ENCODE assay signal across 24 mouse cellular contexts in genomic region chr14:28293921-28294320, GRCm38 (mm10).
"Had no signal": no experiment of that assay in that cellular context is flagged by ENCODE, and none has a peak within 500 bp of the region (broad histone marks: within the 10 kb centered on the region; RNA-seq: fewer than 3 reads in every experiment).

No protein-coding gene starts in this region.

- H3K36me3 ChIP-seq: heart, embryonic 10.5 days; heart, embryonic 13.5 days; heart, embryonic 15.5 days; hindbrain, embryonic 13.5 days; hindbrain, embryonic 15.5 days; kidney, embryonic 15.5 days; limb, embryonic 13.5 days; limb, embryonic 15.5 days; liver, embryonic 12.5 days had no signal

- H3K4me1 ChIP-seq: hindbrain, embryonic 13.5 days; hindbrain, embryonic 15.5 days; liver, embryonic 12.5 days had no signal

- H3K9ac ChIP-seq: heart, embryonic 13.5 days; heart, embryonic 15.5 days; hindbrain, embryonic 13.5 days; hindbrain, embryonic 15.5 days; kidney, embryonic 15.5 days; limb, embryonic 13.5 days; limb, embryonic 15.5 days; liver, embryonic 12.5 days had no signal

- H3K27ac ChIP-seq: heart, embryonic 13.5 days; heart, embryonic 15.5 days; hindbrain, embryonic 13.5 days; hindbrain, embryonic 15.5 days; hindbrain, postnatal 0 days; kidney, embryonic 15.5 days; kidney, postnatal 0 days; limb, embryonic 13.5 days; limb, embryonic 15.5 days; liver, embryonic 12.5 days had no signal

- H3K9me3 ChIP-seq: heart, embryonic 10.5 days; heart, embryonic 13.5 days; heart, embryonic 15.5 days; hindbrain, embryonic 13.5 days; hindbrain, embryonic 15.5 days; kidney, embryonic 15.5 days; limb, embryonic 13.5 days; limb, embryonic 15.5 days; liver, embryonic 12.5 days had no signal

- H3K27me3 ChIP-seq: heart, embryonic 13.5 days; hindbrain, embryonic 13.5 days; hindbrain, embryonic 15.5 days; limb, embryonic 15.5 days; liver, embryonic 12.5 days had no signal

- H3K4me3 ChIP-seq: heart, embryonic 10.5 days; heart, embryonic 13.5 days; heart, embryonic 15.5 days; hindbrain, embryonic 13.5 days; hindbrain, embryonic 15.5 days; kidney, embryonic 15.5 days; limb, embryonic 13.5 days; limb, embryonic 15.5 days; liver, embryonic 12.5 days had no signal

- H3K4me2 ChIP-seq: heart, embryonic 13.5 days; heart, embryonic 15.5 days; hindbrain, embryonic 13.5 days; hindbrain, embryonic 15.5 days; kidney, embryonic 15.5 days; limb, embryonic 13.5 days; limb, embryonic 15.5 days; liver, embryonic 12.5 days had no signal

- ATAC-seq: hindbrain, postnatal 0 days; intestine, embryonic 16.5 days; liver, embryonic 12.5 days had no signal

- DNase-seq: gastrocnemius, postnatal 14 days; gastrocnemius, postnatal 36 days; heart, adult 18-20 months; heart, postnatal 14 days; heart, postnatal 36 days; kidney, adult 11 months; kidney, adult 2 months; kidney, adult 9 months; kidney, postnatal 14 days; kidney, postnatal 36 days; layer of hippocampus, adult 9-11 months; layer of hippocampus, postnatal 36 days had no signal
